Mouse (Mus musculus) c-Kit-negative CD71-positive TER-119-positive erythroid progenitor cells, embryonic 14.5 days (primary cell): ENCODE data around the gene Trem3.
A peak's percentile ranks its signal among the peaks of the same experiment; 100 is the strongest.

Experiments
- DNase-seq: peaks from one replicate; pipeline ENCODE4 v3.0.0-alpha.2; 2013; ENCODE audit warnings: low read depth, low spot score

Gene Trem3

DNA sequence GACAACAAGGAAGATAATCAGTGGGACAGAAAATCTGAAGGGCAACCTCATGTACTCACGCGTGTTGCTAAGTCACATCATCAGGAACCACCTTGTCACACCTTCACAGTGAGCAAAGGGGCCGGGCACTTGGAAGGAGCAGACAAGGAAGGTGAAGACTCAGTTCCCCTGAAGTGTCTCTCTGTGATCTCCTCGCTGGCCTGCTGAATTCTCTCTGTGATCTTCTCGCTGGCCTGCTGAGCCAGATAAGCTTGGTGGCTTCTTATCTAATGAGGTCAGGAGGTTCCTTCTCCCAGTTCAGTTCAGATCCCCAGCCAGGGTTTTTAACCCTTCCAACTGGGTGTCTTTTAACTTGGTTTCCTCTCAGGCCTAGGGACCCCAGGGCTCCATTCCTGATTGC is 24.6 kb downstream of the Trem3 start:
- DNase-seq = peak; percentile 89

DNA sequence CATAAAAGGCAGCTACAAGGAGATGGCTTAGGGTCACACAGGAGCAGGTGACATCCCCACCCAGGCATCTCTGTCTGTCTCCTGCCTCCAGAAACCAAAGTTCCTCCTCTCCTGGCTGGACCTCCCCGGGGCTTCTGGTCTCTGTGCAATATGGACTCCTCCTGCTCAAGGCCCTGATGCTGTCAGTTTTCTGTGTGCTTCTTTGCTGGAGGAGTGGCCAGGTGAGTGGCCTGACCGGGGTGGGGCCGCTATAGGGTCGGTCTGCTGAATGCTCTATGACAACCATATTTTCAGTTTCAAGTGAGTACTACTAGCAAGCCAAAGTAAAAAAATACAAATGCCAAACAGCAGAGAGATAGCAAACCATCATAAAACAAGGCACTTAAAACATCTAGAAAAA is 25.0 kb downstream of the Trem3 start:
- DNase-seq = no peak

DNA sequence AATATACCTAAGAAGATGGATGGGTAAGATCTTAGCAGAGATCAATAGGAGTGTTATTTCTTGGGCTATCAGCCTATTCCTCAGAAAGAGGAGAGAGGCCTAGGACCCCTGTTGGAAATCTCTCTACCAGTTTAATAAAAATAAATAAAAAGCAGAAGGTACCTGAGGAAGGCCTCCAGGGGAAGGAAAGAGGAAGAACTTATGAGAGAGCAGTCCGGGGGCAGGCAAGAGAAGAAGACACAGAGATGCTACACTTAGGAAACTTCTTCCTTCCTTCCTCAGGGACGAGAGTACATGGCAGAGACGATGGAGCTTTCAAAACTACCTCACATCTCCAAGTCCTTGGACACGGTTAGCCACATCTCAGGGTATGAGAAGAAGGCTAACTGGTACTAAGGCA is 26.5 kb downstream of the Trem3 start:
- no peak for DNase-seq

DNA sequence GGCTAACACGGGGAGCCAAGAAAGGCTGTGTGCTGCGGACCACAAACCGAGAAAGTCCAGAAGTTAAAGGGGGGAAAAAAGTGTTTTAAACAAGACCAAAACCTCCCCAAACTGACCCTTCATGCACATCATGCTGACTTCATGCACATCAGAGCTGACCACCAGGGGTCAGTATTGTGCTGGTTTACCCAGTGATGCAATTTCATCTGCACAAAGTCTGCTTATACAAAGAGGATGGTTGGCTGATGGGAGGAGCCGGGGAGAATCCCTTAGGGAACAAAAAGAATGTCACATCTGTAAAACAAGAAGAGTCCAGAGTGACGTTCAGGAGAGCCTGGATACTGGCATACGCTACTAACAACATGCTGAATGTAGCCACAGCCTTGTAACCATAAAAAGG is 27.3 kb downstream of the Trem3 start:
- DNase-seq = peak; percentile 86

DNA sequence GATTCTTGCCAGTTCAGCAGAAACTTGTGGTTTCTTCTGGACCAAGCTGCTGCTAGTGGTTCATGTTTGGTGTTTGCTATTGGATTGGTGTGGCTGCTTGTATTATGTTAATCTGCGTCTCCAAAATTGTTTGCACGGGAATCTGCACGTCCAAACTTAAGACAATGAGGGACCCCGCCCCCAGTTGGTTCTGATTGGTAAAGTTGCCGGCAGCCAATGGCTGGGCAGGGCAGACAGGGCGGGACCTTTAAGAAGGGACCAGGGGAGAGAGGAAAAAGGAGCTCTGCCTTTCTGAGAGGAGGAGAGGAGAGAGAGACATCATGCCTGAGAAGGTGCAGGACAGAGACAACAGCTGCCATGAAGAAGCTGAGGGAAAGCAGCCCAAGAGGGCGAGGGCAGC is 28.2 kb downstream of the Trem3 start:
- no peak for DNase-seq

DNA sequence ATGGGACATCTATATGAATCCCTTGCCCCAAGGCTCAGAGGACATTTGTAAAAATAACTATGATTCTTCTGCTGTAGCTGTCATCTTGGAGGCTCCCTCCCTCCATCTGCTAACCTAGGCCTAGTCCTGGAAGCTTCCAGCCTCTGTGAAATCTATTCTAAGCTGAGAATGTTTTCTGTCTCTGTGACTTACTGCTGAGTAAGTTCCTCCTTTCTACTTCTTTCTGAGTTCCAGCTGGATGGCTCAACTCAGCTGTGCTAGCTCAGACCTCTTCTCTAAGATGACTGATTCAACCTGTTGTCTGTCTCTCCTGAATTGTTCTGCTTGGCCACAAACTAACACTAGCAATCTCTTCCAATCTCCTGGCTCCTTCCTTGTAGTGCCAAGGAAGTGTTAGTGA is 30.8 kb downstream of the Trem3 start:
- DNase-seq = no peak

DNA sequence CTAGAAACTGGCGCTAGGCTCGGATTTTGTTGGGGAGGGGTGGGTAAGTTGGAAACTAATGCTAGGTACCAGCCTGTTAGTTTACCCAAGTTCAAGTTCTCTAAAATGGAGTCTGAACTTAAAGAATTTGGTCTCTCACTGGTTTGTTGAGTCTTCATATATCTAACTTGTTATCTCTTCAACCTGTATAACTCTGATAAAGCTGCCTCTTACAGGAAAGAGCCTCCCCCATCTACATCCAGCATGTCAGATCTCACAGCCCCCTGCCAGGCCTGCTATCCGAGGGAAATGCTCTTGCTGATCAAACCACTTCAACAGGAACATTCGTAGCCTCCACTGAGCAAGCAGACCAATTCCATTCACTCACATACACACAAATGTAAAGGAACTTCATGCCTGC is 31.4 kb downstream of the Trem3 start:
- no peak for DNase-seq

DNA sequence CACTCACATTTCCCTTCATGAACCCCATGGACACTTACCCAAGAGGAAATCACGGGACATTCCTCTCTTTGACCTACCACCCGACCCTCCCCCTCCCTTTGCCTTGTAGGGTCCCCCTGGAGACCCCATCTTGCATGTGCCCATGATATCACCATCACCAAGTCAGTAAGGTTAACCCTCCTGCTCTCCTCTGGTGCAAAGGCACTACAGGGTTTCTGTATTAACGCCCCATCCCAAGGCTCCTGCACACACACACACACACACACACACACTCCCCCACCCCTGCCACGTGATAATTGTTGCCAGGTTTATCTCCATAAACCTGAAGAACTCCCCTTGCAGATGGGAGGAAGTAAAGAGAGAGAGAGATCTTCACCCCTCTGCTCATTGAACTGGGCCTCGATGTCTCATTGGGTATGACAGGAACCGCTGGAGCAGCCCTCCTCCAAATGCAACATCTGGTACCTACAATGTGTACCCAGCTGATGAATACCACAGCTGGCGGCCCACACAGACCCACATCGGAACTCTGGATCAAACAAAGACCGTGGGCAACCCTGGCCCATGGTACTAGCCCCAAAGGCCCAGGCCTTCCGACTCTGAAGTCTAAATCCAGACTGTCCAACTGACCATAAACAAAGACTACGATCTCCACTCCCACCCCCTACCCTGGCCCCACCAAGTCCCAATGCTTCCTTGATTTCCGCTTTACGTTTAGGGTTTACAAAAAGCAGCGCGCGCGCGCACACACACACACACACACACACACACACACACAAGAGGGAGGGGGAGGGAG is 33.6 kb downstream of the Trem3 start:
- DNase-seq = no peak

DNA sequence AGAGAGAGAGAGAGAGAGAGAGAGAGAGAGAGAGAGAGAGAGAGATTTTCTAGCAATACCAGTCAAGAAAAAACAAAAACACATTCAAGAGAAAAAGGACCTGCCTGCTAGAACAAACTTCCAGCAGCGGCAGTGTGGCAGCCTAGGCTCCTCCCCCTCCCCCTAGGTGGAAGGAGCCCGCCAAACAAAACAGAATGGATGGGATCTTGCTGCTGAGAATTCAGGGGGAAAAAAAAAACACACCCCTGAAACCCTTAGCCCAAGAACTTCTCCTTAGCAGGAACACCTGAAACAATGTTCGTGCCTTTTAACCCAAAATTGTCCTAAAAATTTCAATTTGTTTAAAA is 34.1 kb downstream of the Trem3 start:
- no peak for DNase-seq

DNA sequence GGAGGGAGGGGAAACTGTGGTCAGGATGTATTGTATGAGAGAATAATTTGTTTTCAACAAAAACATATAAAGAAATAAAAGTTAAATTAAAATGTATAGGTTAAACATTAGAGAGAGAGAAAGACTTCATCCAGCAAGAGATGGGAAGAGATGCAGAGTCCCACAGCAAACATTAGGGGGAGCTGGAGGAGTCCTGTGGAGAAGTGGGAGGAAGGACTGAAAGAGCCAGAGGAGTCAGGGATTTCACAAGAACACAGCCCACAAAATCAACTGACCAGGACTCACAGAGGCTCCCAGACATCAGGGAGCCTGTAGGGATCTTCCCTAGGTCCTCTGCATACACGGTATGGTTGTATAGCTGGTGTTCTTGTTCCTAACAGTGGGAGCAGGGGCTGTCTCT is 39.2 kb downstream of the Trem3 start:
- no peak for DNase-seq

DNA sequence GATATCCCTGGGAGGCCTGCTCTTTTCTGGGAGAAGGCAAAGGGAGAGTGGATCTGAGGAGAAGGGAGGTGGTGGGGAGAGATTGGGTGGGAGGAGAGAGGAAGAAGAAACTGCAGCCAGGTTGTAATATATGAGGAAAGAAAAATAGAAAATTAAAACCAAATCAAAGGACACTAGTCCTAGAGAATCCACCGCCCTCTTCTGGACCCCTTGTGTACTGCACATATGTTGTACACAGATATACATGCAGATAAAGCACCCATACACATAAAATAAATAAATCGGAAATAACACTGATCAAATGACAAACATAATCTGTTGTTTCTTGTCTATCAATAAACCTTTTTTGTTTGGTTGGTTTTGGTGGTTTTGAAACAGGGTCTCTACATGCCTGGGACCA is 39.7 kb downstream of the Trem3 start:
- DNase-seq = no peak

DNA sequence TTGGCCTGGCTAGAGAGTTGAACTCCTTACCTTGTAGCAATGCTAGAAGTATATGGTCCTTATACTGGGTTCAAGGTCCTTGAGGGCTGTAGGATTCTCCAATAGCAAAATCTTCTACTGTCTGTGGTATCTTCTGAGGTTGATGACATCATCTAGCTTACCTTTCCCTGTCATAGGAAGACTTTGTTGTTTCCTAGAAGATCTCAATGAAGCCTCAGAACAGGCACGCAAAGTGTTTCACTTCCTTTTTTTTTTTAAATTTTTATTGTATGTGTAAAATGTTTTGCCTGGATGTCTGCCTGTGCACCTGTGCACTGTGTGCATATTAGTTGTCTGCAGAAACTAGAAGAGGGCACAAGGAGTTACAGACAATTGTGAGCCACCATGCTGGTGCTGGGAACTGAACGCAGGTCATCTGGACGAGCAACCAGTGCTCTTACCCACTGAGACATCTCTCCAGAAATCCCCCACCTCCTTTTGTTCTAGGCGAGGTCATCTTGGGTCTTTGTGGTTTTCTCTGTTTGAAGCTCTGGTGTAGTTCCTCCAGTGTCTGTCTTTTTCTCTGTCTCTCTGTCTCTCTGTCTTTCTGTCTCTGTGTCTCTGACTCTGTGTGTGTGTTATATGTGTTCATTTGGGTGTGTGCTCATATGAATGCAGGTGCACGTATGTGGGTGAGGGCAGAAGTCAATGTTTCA is 46.1 kb downstream of the Trem3 start:
- DNase-seq = no peak

DNA sequence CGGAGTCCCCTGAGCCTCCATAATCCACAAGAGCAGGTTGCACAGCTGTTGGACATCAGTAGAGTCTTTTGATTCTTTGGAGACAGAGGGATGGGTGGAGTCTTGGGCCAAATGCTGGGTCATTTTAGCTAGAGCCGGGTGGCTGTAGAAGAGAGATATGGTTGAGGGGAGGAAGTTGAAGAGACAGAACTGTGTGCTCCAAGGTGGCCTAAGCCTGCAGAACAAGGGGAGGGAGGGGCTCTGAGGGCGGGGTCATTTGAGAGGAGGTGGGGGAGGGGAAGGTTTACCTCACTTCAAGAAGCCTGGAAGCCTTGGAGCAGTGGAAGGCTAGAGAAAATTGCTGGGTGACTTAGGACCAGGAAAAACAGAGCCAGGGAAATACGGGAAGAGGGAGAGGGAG is 51.6 kb downstream of the Trem3 start, which contains the start of gene Treml2:
TSS of gene Treml2 (plus strand) at position 296 of the 400 bp plus-strand sequence.
- peak; percentile 73 for DNase-seq

DNA sequence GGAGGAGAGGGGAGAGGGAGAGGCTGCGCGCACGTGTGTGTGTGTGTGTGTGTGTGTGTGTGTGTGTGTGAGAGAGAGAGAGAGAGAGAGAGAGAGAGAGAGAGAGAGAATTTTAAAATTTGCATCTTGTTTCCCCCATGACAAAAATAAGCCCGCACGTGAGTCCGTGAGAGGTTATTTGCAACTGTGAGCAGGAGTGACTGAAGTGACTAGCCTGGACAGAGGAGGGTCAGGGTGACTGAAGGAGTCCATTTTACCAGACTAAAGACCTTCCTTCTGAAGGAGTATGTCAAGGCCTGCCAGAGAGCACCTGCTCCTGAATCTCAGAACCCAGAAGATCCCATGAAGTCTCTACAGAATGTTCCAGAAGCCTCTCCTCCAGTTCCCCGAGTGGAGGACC is 52.2 kb downstream of the Trem3 start:
- no peak for DNase-seq

DNA sequence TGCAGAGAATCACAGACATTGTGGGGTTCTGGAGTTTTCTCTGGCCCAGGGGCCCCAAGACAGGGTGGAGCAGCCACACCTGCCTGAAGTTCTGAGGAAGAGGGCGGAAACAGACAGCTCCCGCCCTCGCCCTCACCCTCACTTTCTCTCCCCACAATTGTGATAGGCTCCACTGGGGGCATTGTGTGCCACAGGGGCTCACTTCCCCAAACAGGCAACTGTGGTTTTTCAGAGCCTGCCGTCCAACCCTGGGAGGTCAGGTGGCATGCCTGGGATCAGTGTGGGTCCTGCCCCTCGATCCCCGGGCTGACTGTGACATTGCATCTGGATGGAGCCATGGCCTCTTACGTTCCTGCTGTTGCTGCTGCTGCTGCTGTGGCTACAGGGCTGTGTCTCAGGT is 52.6 kb downstream of the Trem3 start:
- DNase-seq = peak; percentile 54

DNA sequence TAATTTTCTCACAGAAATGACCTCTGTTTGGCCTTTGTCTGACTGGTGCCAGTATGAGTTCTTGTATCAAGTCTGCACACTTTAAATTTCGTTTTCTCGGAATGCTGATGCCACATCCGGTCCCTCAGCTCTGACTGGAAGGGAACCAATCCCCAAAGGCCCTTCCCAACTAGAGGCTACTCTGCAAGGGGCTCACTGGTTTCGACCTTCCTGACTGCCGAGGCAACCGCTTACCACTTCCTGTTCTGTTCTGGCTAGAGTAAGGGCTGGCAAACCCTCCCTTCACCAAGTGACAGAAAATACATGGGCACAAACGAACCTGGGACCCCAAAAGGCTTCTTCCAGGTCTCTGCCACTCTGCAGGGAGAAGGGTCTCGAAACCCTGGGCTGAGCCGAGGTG is 53.3 kb downstream of the Trem3 start:
- DNase-seq = no peak

DNA sequence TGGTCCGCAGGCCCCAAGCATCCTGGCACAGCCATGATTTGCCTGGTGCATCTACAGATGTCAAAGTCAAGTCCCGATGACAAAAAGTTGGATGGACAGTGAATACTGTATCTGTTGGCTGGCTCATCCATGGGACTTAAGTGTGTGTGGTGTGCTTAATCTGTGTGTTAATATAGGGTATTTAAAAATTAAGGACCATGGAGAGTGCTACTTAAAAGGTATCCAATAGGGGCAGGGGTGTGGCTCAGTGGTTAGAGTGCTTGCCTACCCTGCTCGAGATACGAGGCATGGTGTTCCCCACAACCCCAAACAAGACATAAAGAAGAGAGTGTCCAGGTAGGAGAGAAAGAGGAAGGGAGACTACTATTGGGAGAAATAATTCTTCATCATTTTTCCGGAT is 54.2 kb downstream of the Trem3 start:
- DNase-seq = no peak
